Mouse (Mus musculus) cerebellum, adult 2 months (tissue): ENCODE measurements at regions not wholly inside any gene's neighbourhood (a gene's known extent, or its start where the extent isn't known, plus 50 kb on each side); places are given as distances from the start of the nearest gene placed in this dataset.

Source experiments
- CTCF ChIP-seq: fragments of 200-500 bp; IDR thresholded peaks from 2 replicates; pipeline ENCODE4 v1.5.1; 2011; ENCODE audit warnings: low read depth, mild to moderate bottlenecking, control low read depth, low read length, moderate library complexity, borderline replicate concordance; ENCODE audit not compliant: insufficient read depth
- POLR2A ChIP-seq: fragments of 200-500 bp; IDR thresholded peaks from 2 replicates; pipeline ENCODE4 v1.6.1; 2011; ENCODE audit warnings: low read length, control low read depth, borderline replicate concordance; ENCODE audit not compliant: insufficient read depth

GRCm38 (mm10) chr8:66772653-66773052 is 75.7 kb downstream of the Npy1r start:
- TF ChIP-seq POLR2A: no peak
- TF ChIP-seq CTCF: no peak
